Mouse (Mus musculus) midbrain, embryonic 15.5 days (tissue): ENCODE measurements around the gene B3gnt6. TPM values are rescaled to one million over a fixed set of nuclear protein-coding genes. Genes with fewer than 3 reads are reported as not detected.

ENCODE experiments used
- ATAC-seq: fragments of 200-750 bp; cut with Nextera tagmentation; replicated peaks from 2 replicates; pipeline ENCODE4 v1.8.0; 2017; ENCODE audit warnings: moderate TSS enrichment
- H3K27ac ChIP-seq: fragments of 300-500 bp; sonication (generic); 2 replicates; pipeline ENCODE4 v1.5.1; 2015; ENCODE audit warnings: mild to moderate bottlenecking, inconsistent platforms
- H3K27me3 ChIP-seq: fragments of 300-500 bp; sonication (generic); replicated peaks from 2 replicates; pipeline ENCODE4 v1.6.1; 2015; ENCODE audit warnings: inconsistent platforms
- H3K36me3 ChIP-seq: fragments of 300-500 bp; sonication (generic); replicated peaks from 2 replicates; pipeline ENCODE4 v1.6.1; 2015; ENCODE audit warnings: inconsistent platforms
- H3K4me1 ChIP-seq: fragments of 300-500 bp; sonication (generic); 2 replicates; pipeline ENCODE4 v1.6.1; 2015; ENCODE audit warnings: inconsistent platforms
- H3K4me2 ChIP-seq: fragments of 300-500 bp; sonication (generic); 2 replicates; pipeline ENCODE4 v1.6.1; 2015; ENCODE audit warnings: inconsistent platforms, mild to moderate bottlenecking, moderate library complexity
- H3K4me3 ChIP-seq: fragments of 300-500 bp; sonication (generic); 2 replicates; pipeline ENCODE4 v1.5.1; 2015; ENCODE audit warnings: mild to moderate bottlenecking, inconsistent platforms
- H3K9ac ChIP-seq: fragments of 300-500 bp; sonication (generic); 2 replicates; pipeline ENCODE4 v1.6.1; 2015; ENCODE audit warnings: mild to moderate bottlenecking, inconsistent platforms
- H3K9me3 ChIP-seq: fragments of 300-500 bp; sonication (generic); 2 replicates; pipeline ENCODE4 v1.6.1; 2016; ENCODE audit warnings: inconsistent platforms
- WGBS: fragments of 180-500 bp; shearing (Covaris S2); methylation state at CpG from one replicate; pipeline ENCODE4 v1.1.7; 2015; ENCODE audit warnings: mixed read lengths; 5-methylcytosine and 5-hydroxymethylcytosine counted together
- polyA plus RNA-seq: library from polyadenylated mRNA; unstranded; fragments of >200 nt; fragmentation: Nextera tagmentation; extraction: Ambion mirVana; gene quantifications from 2 replicates; pipeline ENCODE4 v1.2.1, GENCODE M21; 2015

B3gnt6 gene
- polyA plus RNA-seq, 1 experiment from 2014 or later, result 0.15 TPM

DNA sequence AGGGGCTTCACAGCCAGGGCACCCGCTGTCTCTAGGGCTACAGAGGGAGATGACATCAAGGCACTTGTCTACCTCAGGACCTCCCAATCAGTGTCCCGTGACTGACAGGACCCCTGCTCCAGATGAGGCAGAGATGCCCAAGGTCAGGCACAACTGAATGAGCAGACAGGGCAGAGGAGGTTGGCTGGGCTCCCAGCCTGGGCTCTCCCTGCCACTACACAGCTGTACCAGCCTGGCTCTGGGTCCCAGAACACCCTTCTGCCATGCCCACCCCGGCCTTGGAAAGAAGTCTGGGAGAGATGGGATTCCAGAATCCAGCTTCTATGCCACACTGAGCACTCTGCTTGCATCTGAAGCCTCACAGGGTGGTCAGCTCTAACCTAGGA lies 43.0 kb downstream of the B3gnt6 start:
- Histone ChIP-seq H3K9me3 (no peaks in the 10 kb centered on the region), H3K27ac (no peak overlapping the region), H3K4me2 (no peak overlapping the region), H3K4me1 (peaks cover 17% of the 10 kb centered on the region), H3K9ac (no peak overlapping the region), H3K36me3 (no peaks in the 10 kb centered on the region), H3K27me3 (no peaks in the 10 kb centered on the region), H3K4me3 (no peak overlapping the region)
- ATAC-seq, result 0 out of 2 replicates have a peak, but pooled peaks have one; percentile 7
- 56% methylated on average over 3 of the region's 3 CpGs for WGBS

GRCm38 (mm10) chr7:98155546-98156279 lies 43.6 kb downstream of the B3gnt6 start:
- Histone ChIP-seq H3K27ac (no peak overlapping the region), H3K9me3 (no peaks in the 10 kb centered on the region), H3K4me3 (no peak overlapping the region), H3K36me3 (no peaks in the 10 kb centered on the region), H3K4me2 (no peak overlapping the region), H3K4me1 (peaks cover 17% of the 10 kb centered on the region), H3K9ac (no peak overlapping the region), H3K27me3 (no peaks in the 10 kb centered on the region)
- 29% methylated on average over 7 of the region's 8 CpGs for WGBS
- ATAC-seq, result 0 out of 2 replicates have a peak, but pooled peaks have one; percentile 35

GRCm38 (mm10) chr7:98153892-98154291 lies 45.4 kb downstream of the B3gnt6 start:
- Histone ChIP-seq H3K36me3 (no peaks in the 10 kb centered on the region), H3K27me3 (no peaks in the 10 kb centered on the region), H3K27ac (no peak overlapping the region), H3K4me1 (peaks cover 25% of the 10 kb centered on the region), H3K4me2 (no peak overlapping the region), H3K9me3 (no peaks in the 10 kb centered on the region), H3K9ac (no peak overlapping the region), H3K4me3 (no peak overlapping the region)
- no peak for ATAC-seq
- WGBS, result 73% methylated on average over 5 of the region's 5 CpGs

- Histone ChIP-seq H3K36me3 (no peaks in the 10 kb centered on the region), H3K4me1 (peaks cover 25% of the 10 kb centered on the region), H3K27ac (no peak overlapping the region), H3K9ac (no peak overlapping the region), H3K27me3 (no peaks in the 10 kb centered on the region), H3K9me3 (no peaks in the 10 kb centered on the region), H3K4me3 (no peak overlapping the region), H3K4me2 (no peak overlapping the region)
- ATAC-seq, result no peak
- WGBS, result 27% methylated on average over 3 of the region's 3 CpGs
Observed at GRCm38 (mm10) chr7:98153345-98153744, 45.9 kb downstream of the B3gnt6 start.

GRCm38 (mm10) chr7:98152400-98152799 lies 46.9 kb downstream of the B3gnt6 start:
- Histone ChIP-seq H3K36me3 (no peaks in the 10 kb centered on the region), H3K4me1 (peaks cover 24% of the 10 kb centered on the region), H3K27me3 (no peaks in the 10 kb centered on the region), H3K9me3 (no peaks in the 10 kb centered on the region), H3K4me3 (no peak overlapping the region), H3K27ac (no peak overlapping the region), H3K4me2 (no peak overlapping the region), H3K9ac (no peak overlapping the region)
- ATAC-seq, result no peak
- 73% methylated on average over 8 of the region's 8 CpGs for WGBS

DNA sequence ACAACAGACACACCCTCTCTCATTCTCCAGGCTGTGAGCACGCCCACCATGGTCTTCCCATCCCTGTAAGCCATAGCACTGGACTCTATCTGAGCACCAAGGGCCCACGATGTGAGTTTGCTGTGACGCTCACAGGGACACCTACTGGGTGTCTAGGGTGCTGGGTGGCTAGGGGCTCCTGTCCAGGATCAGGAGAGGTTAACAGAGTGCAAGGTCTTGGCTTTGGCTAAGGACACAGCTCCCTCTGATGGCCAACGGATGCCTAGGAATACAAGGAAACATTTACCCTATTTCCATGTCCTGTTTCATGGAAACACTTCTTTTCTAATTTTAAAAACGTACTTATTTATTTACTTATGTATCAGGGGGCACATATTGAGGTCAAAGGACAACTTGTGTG lies 48.8 kb downstream of the B3gnt6 start:
- H3K27me3 ChIP-seq, result no peaks in the 10 kb centered on the region
- H3K27ac ChIP-seq, result no peak overlapping the region
- no peak for ATAC-seq
- H3K4me1 ChIP-seq, result peaks cover 13% of the 10 kb centered on the region
- no peak overlapping the region for H3K4me2 ChIP-seq
- no peaks in the 10 kb centered on the region for H3K36me3 ChIP-seq
- no peak overlapping the region for H3K4me3 ChIP-seq
- 45% methylated on average over 5 of the region's 5 CpGs for WGBS
- H3K9ac ChIP-seq, result no peak overlapping the region
- H3K9me3 ChIP-seq, result no peaks in the 10 kb centered on the region

DNA sequence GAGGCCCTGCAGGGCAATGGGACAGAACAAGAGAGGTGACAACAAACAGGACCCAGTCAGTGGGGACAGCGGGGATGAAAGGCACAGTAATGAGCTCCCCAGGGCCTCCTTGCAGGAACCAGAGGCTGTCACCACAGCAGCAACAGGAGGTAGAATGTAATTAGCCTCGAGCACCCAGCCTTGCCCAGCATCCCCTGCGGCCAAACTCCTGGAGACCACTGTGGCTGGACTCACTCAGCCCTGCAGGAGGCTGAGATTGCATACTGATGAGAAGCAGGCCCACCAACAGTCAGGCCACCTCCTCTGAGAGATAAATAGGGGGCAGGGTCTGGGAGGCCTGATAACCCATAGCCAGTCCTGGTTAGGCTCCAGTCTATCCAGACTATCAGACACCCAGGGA lies 49.5 kb downstream of the B3gnt6 start:
- peak; percentile 9; the same call in 1 of the 2 replicates for ATAC-seq
- H3K4me1 ChIP-seq, result peaks cover 13% of the 10 kb centered on the region
- no peaks in the 10 kb centered on the region for H3K9me3 ChIP-seq
- no peak overlapping the region for H3K27ac ChIP-seq
- H3K9ac ChIP-seq, result no peak overlapping the region
- no peaks in the 10 kb centered on the region for H3K36me3 ChIP-seq
- no peaks in the 10 kb centered on the region for H3K27me3 ChIP-seq
- H3K4me3 ChIP-seq, result no peak overlapping the region
- H3K4me2 ChIP-seq, result no peak overlapping the region
- 15% methylated on average over 3 of the region's 3 CpGs for WGBS

- H3K4me1 ChIP-seq, result peaks cover 13% of the 10 kb centered on the region
- no peak overlapping the region for H3K4me3 ChIP-seq
- no peak overlapping the region for H3K9ac ChIP-seq
- no peak for ATAC-seq
- H3K27me3 ChIP-seq, result no peaks in the 10 kb centered on the region
- H3K4me2 ChIP-seq, result no peak overlapping the region
- no peaks in the 10 kb centered on the region for H3K36me3 ChIP-seq
- no peaks in the 10 kb centered on the region for H3K9me3 ChIP-seq
- 76% methylated on average over 10 of the region's 10 CpGs for WGBS
- no peak overlapping the region for H3K27ac ChIP-seq
Observed at GRCm38 (mm10) chr7:98148721-98149407, 50.4 kb downstream of the B3gnt6 start.

DNA sequence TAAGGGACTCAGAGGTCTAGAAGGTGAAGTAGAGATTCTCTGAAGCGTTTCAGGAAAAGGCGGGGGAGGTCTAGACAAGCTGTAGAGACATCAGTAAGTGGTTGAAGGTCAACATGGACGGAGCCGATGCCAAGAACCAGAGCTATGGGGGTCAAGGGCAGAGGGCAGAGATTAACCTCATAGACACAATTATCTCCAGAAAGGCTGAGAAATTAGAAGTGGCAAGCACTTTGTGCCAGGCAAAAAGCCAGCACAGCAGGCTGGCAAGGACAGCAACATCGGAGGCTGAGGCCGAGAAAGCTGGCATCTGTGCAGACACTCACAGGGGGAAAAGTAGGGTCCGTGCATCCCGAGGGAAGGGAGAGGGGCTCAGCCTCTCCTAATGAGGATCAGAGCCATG lies 51.5 kb downstream of the B3gnt6 start:
- 0 out of 2 replicates have a peak overlapping the region, but pooled peaks have one; percentile 8 for H3K27ac ChIP-seq

DNA sequence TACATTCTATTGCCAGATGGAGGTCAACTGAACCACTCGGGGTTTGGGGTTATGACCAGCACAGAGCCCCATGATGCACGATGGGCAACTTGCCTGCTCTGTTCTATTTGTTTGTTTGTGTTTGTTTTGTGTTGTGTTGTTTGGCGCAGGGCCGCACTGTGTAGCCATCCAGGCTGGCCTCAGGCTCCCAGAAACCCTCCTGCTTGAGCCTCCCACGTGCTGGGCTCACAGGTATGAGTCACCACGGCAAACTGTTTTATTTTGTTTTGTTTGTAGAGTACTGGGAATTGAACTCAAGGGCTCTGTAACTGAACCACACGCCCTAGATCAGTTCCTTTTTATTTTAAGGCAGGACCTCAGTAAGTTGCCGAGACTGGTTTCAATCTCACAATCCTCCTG lies 52.8 kb downstream of the B3gnt6 start:
- Histone ChIP-seq H3K36me3 (no peaks in the 10 kb centered on the region), H3K4me1 (peaks cover 13% of the 10 kb centered on the region), H3K9ac (no peak overlapping the region), H3K4me2 (no peak overlapping the region), H3K9me3 (no peaks in the 10 kb centered on the region), H3K4me3 (no peak overlapping the region), H3K27ac (no peak overlapping the region), H3K27me3 (no peaks in the 10 kb centered on the region)
- no peak for ATAC-seq
- 85% methylated on average over 8 of the region's 8 CpGs for WGBS

More for the DNA sequence above, 51.5 kb downstream of the B3gnt6 start:
- peaks cover 13% of the 10 kb centered on the region for H3K4me1 ChIP-seq
- H3K9me3 ChIP-seq, result no peaks in the 10 kb centered on the region
- H3K27me3 ChIP-seq, result no peaks in the 10 kb centered on the region
- no peak overlapping the region for H3K9ac ChIP-seq
- H3K4me2 ChIP-seq, result no peak overlapping the region
- ATAC-seq, result no peak
- no peaks in the 10 kb centered on the region for H3K36me3 ChIP-seq
- no peak overlapping the region for H3K4me3 ChIP-seq
- WGBS, result 53% methylated on average over 8 of the region's 8 CpGs

DNA sequence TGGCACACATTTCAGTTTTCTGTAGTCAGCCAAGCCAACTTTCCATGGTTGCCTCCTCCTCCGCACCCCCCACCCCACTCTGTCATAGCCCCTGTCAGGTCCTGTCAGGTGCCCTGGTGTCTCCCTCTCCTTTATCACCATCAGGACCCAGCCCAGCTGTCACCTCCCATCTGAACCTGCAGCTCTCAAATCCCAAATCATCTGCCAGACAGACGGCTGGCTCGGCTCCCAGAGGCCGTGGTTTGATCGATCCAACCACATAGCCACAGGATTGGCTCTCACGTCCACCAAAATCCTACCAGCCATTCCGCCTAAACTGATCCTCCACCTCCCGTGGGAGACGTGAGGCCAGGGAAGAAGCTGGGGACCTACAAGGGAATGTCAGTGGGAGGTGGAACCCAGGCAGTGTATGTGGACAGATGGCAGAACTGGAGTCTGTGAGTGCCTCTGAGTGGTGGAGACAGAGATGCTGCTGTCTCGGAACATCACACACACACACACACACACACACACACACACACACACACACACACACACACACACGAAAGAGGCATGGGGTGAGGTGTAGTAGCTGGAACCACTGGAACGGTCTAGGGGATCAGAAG lies 53.3 kb downstream of the B3gnt6 start:
- H3K27me3 ChIP-seq, result no peaks in the 10 kb centered on the region
- no peak overlapping the region for H3K27ac ChIP-seq
- no peak for ATAC-seq
- no peak overlapping the region for H3K4me3 ChIP-seq
- H3K36me3 ChIP-seq, result no peaks in the 10 kb centered on the region
- H3K9me3 ChIP-seq, result no peaks in the 10 kb centered on the region
- no peak overlapping the region for H3K4me2 ChIP-seq
- peaks cover 13% of the 10 kb centered on the region for H3K4me1 ChIP-seq
- 81% methylated on average over 11 of the region's 12 CpGs for WGBS
- no peak overlapping the region for H3K9ac ChIP-seq

DNA sequence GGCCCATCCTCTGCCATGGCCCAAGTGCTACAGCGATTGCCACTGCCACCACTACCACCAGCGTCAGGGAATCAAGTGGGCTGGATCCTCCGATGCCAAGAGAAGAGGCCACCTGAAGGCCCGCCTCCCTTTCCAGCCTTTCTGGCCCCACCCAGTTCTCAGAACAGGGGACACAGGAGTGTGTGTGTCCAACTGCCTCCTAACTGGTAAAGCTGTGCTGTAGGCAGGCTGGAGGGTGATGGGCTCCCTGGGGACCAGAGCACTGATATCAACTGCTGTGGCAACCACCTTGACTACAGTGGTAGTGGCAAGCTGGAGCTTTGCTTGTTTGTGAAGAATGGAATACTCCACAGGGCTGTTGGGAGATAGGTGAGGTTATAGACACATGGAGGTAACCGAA lies 53.9 kb downstream of the B3gnt6 start, which contains the start of gene Omp:
Gene Omp (minus strand): TSS at position 101 of the 400 bp plus-strand sequence.
- no peaks in the 10 kb centered on the region for H3K27me3 ChIP-seq
- WGBS, result 93% methylated on average over 5 of the region's 5 CpGs
- no peak within 1 kb of the TSS for H3K9ac ChIP-seq
- H3K9me3 ChIP-seq, result no peaks in the 10 kb centered on the region
- no peaks in the 10 kb centered on the region for H3K36me3 ChIP-seq
- peaks cover 13% of the 10 kb centered on the region for H3K4me1 ChIP-seq
- no peak within 1 kb of the TSS for H3K27ac ChIP-seq
- H3K4me3 ChIP-seq, result no peak within 1 kb of the TSS
- no peak for ATAC-seq
- no peak within 1 kb of the TSS for H3K4me2 ChIP-seq
